Mouse (Mus musculus): ENCODE results near the gene B3gnt3.

- TF ChIP-seq CTCF (IDR thresholded peaks at IDR 0.05; ENCODE audit: low read depth) (no peak), EP300 (IDR thresholded peaks at IDR 0.05; ENCODE audit: low read depth) (no peak)
Observed at GRCm38 (mm10) chr8:71719928-71720457, 18.4 kb upstream of the B3gnt3 start.
